Mouse (Mus musculus): ENCODE results near the gene Gm11273. TPM values are rescaled to one million over a fixed set of nuclear protein-coding genes. Genes with fewer than 3 reads are reported as not detected.
"Not testable (repeated sequence)": the region's sequence is repeated elsewhere in the genome, so short reads cannot be mapped to it uniquely, and the experiment has no call there.

The Gm11273 gene
- polyA plus RNA-seq, 1 experiment = 14.1 TPM

- TF ChIP-seq POLR2A (IDR thresholded peaks at IDR 0.05; ENCODE audit: borderline replicate concordance, control insufficient read depth, low read depth, low read length) = no peak
- TF ChIP-seq CTCF (IDR thresholded peaks at IDR 0.05; ENCODE audit: control insufficient read depth, insufficient read depth, low read length) = no peak
- WGBS = 89% methylated on average over 21 of the region's 21 CpGs
- no peaks in the 10 kb centered on the region for H3K4me1 ChIP-seq (ENCODE audit: control insufficient read depth, insufficient read depth, low read length)
- no peak within 1 kb of the TSS for H3K4me3 ChIP-seq (replicated peaks; ENCODE audit: control insufficient read depth, low read depth, low read length)
- no peak within 1 kb of the TSS for H3K27ac ChIP-seq (ENCODE audit: control insufficient read depth, insufficient read depth, low read depth, low read length, poor library complexity)
These were observed 6.1 kb downstream of the Gm11273 start, which contains the start of gene AK157302 for GRCm38 (mm10) chr13:21495080-21495479. AK157302 (plus strand) TSS chr13:21495223.

- TF ChIP-seq POLR2A (IDR thresholded peaks at IDR 0.05; ENCODE audit: borderline replicate concordance, control insufficient read depth, low read depth, low read length) (no peak), CTCF (IDR thresholded peaks at IDR 0.05; ENCODE audit: control insufficient read depth, insufficient read depth, low read length) (no peak)
- WGBS = 88% methylated on average over 5 of the region's 5 CpGs
- Histone ChIP-seq H3K4me1 (ENCODE audit: control insufficient read depth, insufficient read depth, low read length) (no peaks in the 10 kb centered on the region), H3K4me3 (replicated peaks; ENCODE audit: control insufficient read depth, low read depth, low read length) (no peak overlapping the region), H3K27ac (ENCODE audit: control insufficient read depth, insufficient read depth, low read depth, low read length, poor library complexity) (no peak overlapping the region)
These were observed 8.4 kb downstream of the Gm11273 start for GRCm38 (mm10) chr13:21492847-21493246.

GRCm38 (mm10) chr13:21486881-21487280 is 14.3 kb downstream of the Gm11273 start:
- TF ChIP-seq POLR2A (IDR thresholded peaks at IDR 0.05; ENCODE audit: borderline replicate concordance, control insufficient read depth, low read depth, low read length) (no peak), CTCF (IDR thresholded peaks at IDR 0.05; ENCODE audit: control insufficient read depth, insufficient read depth, low read length) (no peak)
- Histone ChIP-seq H3K4me3 (replicated peaks; ENCODE audit: control insufficient read depth, low read depth, low read length) (no peak overlapping the region), H3K27ac (ENCODE audit: control insufficient read depth, insufficient read depth, low read depth, low read length, poor library complexity) (no peak overlapping the region), H3K4me1 (ENCODE audit: control insufficient read depth, insufficient read depth, low read length) (no peaks in the 10 kb centered on the region)
- WGBS = 77% methylated on average over 1 of the region's 1 CpGs

- H3K27ac ChIP-seq (ENCODE audit: control insufficient read depth, insufficient read depth, low read depth, low read length, poor library complexity) = not testable (repeated sequence)
- WGBS = 4% methylated on average over 31 of the region's 31 CpGs
These were observed 22.2 kb downstream of the Gm11273 start, which contains the start of the genes Zkscan4 and Gm10065 for GRCm38 (mm10) chr13:21478759-21479670. Zkscan4 (plus strand) TSS chr13:21478907. Gm10065 (minus strand) TSS chr13:21479441.

GRCm38 (mm10) chr13:21472427-21472826 is 28.8 kb downstream of the Gm11273 start:
- 51% methylated on average over 4 of the region's 4 CpGs for WGBS
- Histone ChIP-seq H3K4me1 (ENCODE audit: control insufficient read depth, insufficient read depth, low read length) (no peaks in the 10 kb centered on the region), H3K27ac (ENCODE audit: control insufficient read depth, insufficient read depth, low read depth, low read length, poor library complexity) (no peak overlapping the region), H3K4me3 (replicated peaks; ENCODE audit: control insufficient read depth, low read depth, low read length) (no peak overlapping the region)
- TF ChIP-seq CTCF (IDR thresholded peaks at IDR 0.05; ENCODE audit: control insufficient read depth, insufficient read depth, low read length) (no peak), POLR2A (IDR thresholded peaks at IDR 0.05; ENCODE audit: borderline replicate concordance, control insufficient read depth, low read depth, low read length) (no peak)

More at GRCm38 (mm10) chr13:21478759-21479670, 22.2 kb downstream of the Gm11273 start, which contains the start of the genes Zkscan4 and Gm10065:
- H3K4me3 ChIP-seq (replicated peaks; ENCODE audit: control insufficient read depth, low read depth, low read length) = peak within 1 kb of the TSS; percentile 68
- not testable (repeated sequence) for H3K4me1 ChIP-seq (ENCODE audit: control insufficient read depth, insufficient read depth, low read length)

- whole genome bisulfite sequencing = 35% methylated on average over 9 of the region's 9 CpGs
- no peak overlapping the region for H3K4me3 ChIP-seq (replicated peaks; ENCODE audit: control insufficient read depth, low read depth, low read length)
- H3K4me1 ChIP-seq (ENCODE audit: control insufficient read depth, insufficient read depth, low read length) = no peaks in the 10 kb centered on the region
- H3K27ac ChIP-seq (ENCODE audit: control insufficient read depth, insufficient read depth, low read depth, low read length, poor library complexity) = no peak overlapping the region
- TF ChIP-seq CTCF (IDR thresholded peaks at IDR 0.05; ENCODE audit: control insufficient read depth, insufficient read depth, low read length) (no peak), POLR2A (IDR thresholded peaks at IDR 0.05; ENCODE audit: borderline replicate concordance, control insufficient read depth, low read depth, low read length) (no peak)
These were observed 32.1 kb downstream of the Gm11273 start for GRCm38 (mm10) chr13:21469097-21469496.

- H3K4me3 ChIP-seq (replicated peaks; ENCODE audit: control insufficient read depth, low read depth, low read length) = peak within 1 kb of the TSS; percentile 81
- WGBS = 1% methylated on average over 54 of the region's 54 CpGs
- H3K27ac ChIP-seq (ENCODE audit: control insufficient read depth, insufficient read depth, low read depth, low read length, poor library complexity) = no peak within 1 kb of the TSS; the same call in 1 of the 2 replicates
- TF ChIP-seq CTCF (IDR thresholded peaks at IDR 0.05; ENCODE audit: control insufficient read depth, insufficient read depth, low read length) (no peak), POLR2A (IDR thresholded peaks at IDR 0.05; ENCODE audit: borderline replicate concordance, control insufficient read depth, low read depth, low read length) (no peak; the same call in 1 of the 2 replicates)
- H3K4me1 ChIP-seq (ENCODE audit: control insufficient read depth, insufficient read depth, low read length) = no peaks in the 10 kb centered on the region
These were observed 32.9 kb downstream of the Gm11273 start, which contains the start of gene Nkapl for GRCm38 (mm10) chr13:21468061-21469019. Nkapl (minus strand) TSS chr13:21468509.

- TF ChIP-seq CTCF (IDR thresholded peaks at IDR 0.05; ENCODE audit: control insufficient read depth, insufficient read depth, low read length) (no peak), POLR2A (IDR thresholded peaks at IDR 0.05; ENCODE audit: borderline replicate concordance, control insufficient read depth, low read depth, low read length) (no peak)
- Histone ChIP-seq H3K4me1 (ENCODE audit: control insufficient read depth, insufficient read depth, low read length) (no peaks in the 10 kb centered on the region), H3K4me3 (replicated peaks; ENCODE audit: control insufficient read depth, low read depth, low read length) (no peak overlapping the region), H3K27ac (ENCODE audit: control insufficient read depth, insufficient read depth, low read depth, low read length, poor library complexity) (no peak overlapping the region)
- WGBS = 79% methylated on average over 10 of the region's 10 CpGs
These were observed 33.9 kb downstream of the Gm11273 start for GRCm38 (mm10) chr13:21467336-21467735.

GRCm38 (mm10) chr13:21462516-21462915 is 38.7 kb downstream of the Gm11273 start:
- H3K4me3 ChIP-seq (replicated peaks; ENCODE audit: control insufficient read depth, low read depth, low read length); H3K27ac ChIP-seq (ENCODE audit: control insufficient read depth, insufficient read depth, low read depth, low read length, poor library complexity); H3K4me1 ChIP-seq (ENCODE audit: control insufficient read depth, insufficient read depth, low read length): not testable (repeated sequence)
- WGBS = 69% methylated on average over 9 of the region's 9 CpGs
